Mouse (Mus musculus) kidney, embryonic 14.5 days (tissue): ENCODE measurements around the gene D6Ertd527e. TPM values are rescaled to one million over a fixed set of nuclear protein-coding genes. Genes with fewer than 3 reads are reported as not detected.

ENCODE experiments used
- ATAC-seq: fragments of 200-750 bp; cut with Nextera tagmentation; 2 replicates; pipeline ENCODE4 v1.8.0; 2017; ENCODE audit warnings: moderate number of reproducible peaks, mild to moderate bottlenecking, moderate TSS enrichment, moderate library complexity; ENCODE audit not compliant: low FRiP score, low TSS enrichment
- H3K27ac ChIP-seq: fragments of 300-500 bp; sonication (generic); 2 replicates; pipeline ENCODE4 v1.5.1; 2014; ENCODE audit warnings: low read depth, mild to moderate bottlenecking, low read length, moderate library complexity, mixed read lengths
- H3K27me3 ChIP-seq: fragments of 300-500 bp; sonication (generic); 2 replicates; pipeline ENCODE4 v1.6.1; 2014; ENCODE audit warnings: mild to moderate bottlenecking, low read length; ENCODE audit not compliant: control insufficient read depth, insufficient read depth
- H3K36me3 ChIP-seq: fragments of 300-500 bp; sonication (generic); 2 replicates; pipeline ENCODE4 v1.6.1; 2014; ENCODE audit warnings: low read length, mixed read lengths; ENCODE audit not compliant: control insufficient read depth, insufficient read depth
- H3K4me1 ChIP-seq: fragments of 300-500 bp; sonication (generic); 2 replicates; pipeline ENCODE4 v1.6.1; 2014; ENCODE audit warnings: low read length, mixed read lengths; ENCODE audit not compliant: control insufficient read depth, insufficient read depth
- H3K4me2 ChIP-seq: fragments of 300-500 bp; sonication (generic); replicated peaks from 2 replicates; pipeline ENCODE4 v1.6.1; 2014; ENCODE audit warnings: low read depth, mild to moderate bottlenecking, low read length
- H3K4me3 ChIP-seq: fragments of 300-500 bp; sonication (generic); 2 replicates; pipeline ENCODE4 v1.5.1; 2014; ENCODE audit warnings: mild to moderate bottlenecking, low read length
- H3K9ac ChIP-seq: fragments of 300-500 bp; sonication (generic); 2 replicates; pipeline ENCODE4 v1.6.1; 2014; ENCODE audit warnings: low read depth, mild to moderate bottlenecking, low read length, moderate library complexity
- H3K9me3 ChIP-seq: fragments of 300-500 bp; sonication (generic); 2 replicates; pipeline ENCODE4 v1.6.1; 2016; ENCODE audit warnings: low read length; ENCODE audit not compliant: control insufficient read depth
- WGBS: fragments of 180-500 bp; shearing (Covaris S2); extraction: QIAGEN DNeasy Blood & Tissue Kit; methylation state at CpG from one replicate; pipeline ENCODE4 v1.1.7; 2014; 5-methylcytosine and 5-hydroxymethylcytosine counted together
- polyA plus RNA-seq: library from polyadenylated mRNA; unstranded; fragments of >200 nt; fragmentation: Nextera tagmentation; extraction: Ambion mirVana; gene quantifications from 2 replicates; pipeline ENCODE4 v1.2.1, GENCODE M21; 2014

The D6Ertd527e gene
- polyA plus RNA-seq, 1 experiment from 2014 or later: 0.26 TPM

DNA sequence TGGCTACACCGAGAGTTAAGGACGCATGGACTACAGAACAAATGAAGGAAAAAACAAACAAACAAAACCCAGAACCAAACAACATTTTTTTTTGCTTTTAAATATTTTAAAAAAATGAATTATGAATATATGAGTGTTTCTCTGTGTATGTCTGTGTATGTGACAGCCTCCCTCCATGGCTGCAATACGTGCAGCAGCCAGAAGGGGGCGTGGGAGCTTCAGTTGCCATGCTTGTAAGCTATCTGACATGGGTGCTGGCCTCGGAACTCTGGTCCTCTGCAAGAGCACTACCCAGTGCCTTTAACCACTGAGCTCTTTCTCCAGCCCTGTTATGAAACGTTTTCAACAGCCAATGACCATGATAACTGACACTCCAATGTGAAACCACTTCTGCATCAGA, 16.1 kb downstream of the D6Ertd527e start:
- Histone ChIP-seq H3K4me2 (no peak overlapping the region), H3K9me3 (no peaks in the 10 kb centered on the region), H3K36me3 (no peaks in the 10 kb centered on the region), H3K27me3 (no peaks in the 10 kb centered on the region), H3K27ac (no peak overlapping the region), H3K4me3 (no peak overlapping the region), H3K4me1 (no peaks in the 10 kb centered on the region), H3K9ac (no peak overlapping the region)
- WGBS: 91% methylated on average over 6 of the region's 6 CpGs
- ATAC-seq: no peak

DNA sequence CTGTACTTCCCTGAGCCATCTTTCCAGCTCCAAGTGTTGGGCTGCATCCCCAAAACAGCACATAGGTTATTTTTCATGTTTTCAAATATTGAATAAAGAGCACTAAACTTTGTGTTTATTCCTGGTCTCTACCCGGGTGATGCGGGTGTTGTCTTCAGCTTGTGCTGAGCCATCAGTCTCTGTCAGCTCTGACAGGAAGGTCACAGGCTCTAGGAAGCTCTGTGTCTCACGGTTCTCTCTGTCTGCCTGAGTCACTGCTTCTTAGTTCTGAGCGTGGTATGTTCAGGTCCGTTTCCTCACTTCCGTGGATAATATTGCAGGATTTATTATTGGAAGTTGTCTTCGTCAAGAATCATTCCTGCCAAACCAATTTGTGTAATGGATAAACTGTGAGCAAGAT, 17.4 kb downstream of the D6Ertd527e start:
- Histone ChIP-seq H3K4me2 (no peak overlapping the region), H3K36me3 (no peaks in the 10 kb centered on the region), H3K27me3 (no peaks in the 10 kb centered on the region), H3K27ac (no peak overlapping the region), H3K9ac (no peak overlapping the region), H3K9me3 (no peaks in the 10 kb centered on the region), H3K4me1 (no peaks in the 10 kb centered on the region), H3K4me3 (no peak overlapping the region)
- ATAC-seq: no peak
- 83% methylated on average over 7 of the region's 7 CpGs for WGBS

DNA sequence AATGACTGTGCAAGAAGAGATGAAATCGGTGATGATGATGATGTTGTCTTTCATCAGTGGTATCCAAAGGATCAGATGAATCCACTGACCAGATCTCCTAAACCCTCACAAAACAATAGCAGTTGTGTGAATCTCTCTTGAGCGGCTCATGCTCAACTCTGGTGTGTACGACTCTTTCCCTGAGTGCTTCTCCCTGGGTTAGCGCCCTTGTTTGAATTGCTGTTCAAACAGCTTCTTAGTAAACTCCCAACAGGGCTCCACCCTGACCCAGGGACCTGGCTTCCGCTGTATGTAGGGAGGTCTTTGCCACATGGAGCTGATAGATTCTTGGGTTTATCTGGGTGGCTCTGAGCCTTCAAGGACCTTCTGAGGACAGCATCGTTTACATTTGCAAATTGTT, 18.9 kb downstream of the D6Ertd527e start:
- no peak overlapping the region for H3K27ac ChIP-seq
- H3K36me3 ChIP-seq: no peaks in the 10 kb centered on the region
- H3K9me3 ChIP-seq: no peaks in the 10 kb centered on the region
- WGBS: 89% methylated on average over 6 of the region's 6 CpGs
- H3K4me2 ChIP-seq: no peak overlapping the region
- no peak overlapping the region for H3K4me3 ChIP-seq
- no peaks in the 10 kb centered on the region for H3K4me1 ChIP-seq
- no peak for ATAC-seq
- no peak overlapping the region for H3K9ac ChIP-seq
- H3K27me3 ChIP-seq: no peaks in the 10 kb centered on the region

GRCm38 (mm10) chr6:87123973-87124372, 19.4 kb downstream of the D6Ertd527e start:
- no peak overlapping the region for H3K9ac ChIP-seq
- no peak overlapping the region for H3K4me3 ChIP-seq
- H3K36me3 ChIP-seq: no peaks in the 10 kb centered on the region
- ATAC-seq: no peak
- no peak overlapping the region for H3K4me2 ChIP-seq
- H3K9me3 ChIP-seq: no peaks in the 10 kb centered on the region
- no peak overlapping the region for H3K27ac ChIP-seq
- no peaks in the 10 kb centered on the region for H3K27me3 ChIP-seq
- no peaks in the 10 kb centered on the region for H3K4me1 ChIP-seq
- WGBS: 92% methylated on average over 4 of the region's 4 CpGs

DNA sequence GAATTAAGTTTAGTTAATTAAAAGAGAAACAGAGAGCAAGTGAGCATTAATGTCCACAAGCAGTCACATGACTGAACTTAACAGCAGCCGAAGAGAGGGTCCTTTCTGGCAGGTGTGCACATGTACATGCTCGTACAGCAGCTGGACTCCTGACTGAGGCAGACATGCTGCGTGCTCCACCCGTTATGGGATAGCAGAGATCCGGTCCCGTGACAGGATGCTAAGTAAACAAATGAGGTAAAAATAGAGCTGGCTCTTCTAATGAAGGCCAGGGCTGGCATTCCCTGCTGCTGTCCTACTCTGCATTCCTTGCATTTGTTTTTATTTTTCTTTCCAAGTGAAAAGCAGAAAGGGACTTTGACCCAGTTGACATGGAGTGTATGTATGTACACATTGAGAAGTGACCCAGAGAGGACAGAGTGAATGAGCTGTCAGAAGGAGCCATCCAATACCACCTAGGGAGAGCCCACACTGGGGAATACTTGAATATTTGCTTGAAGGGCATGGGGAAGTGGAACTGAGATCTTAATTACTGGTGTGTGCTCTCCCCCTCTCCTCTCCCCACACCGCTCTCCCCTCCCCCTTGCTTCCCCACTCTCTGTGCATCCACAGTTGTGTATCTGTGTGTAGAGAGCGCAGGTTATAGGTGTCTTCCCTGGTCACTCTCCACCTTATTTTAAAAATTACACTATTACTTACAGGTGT, 22.7 kb downstream of the D6Ertd527e start:
- Histone ChIP-seq H3K4me1 (no peaks in the 10 kb centered on the region), H3K9me3 (no peaks in the 10 kb centered on the region), H3K9ac (no peak overlapping the region), H3K27ac (no peak overlapping the region), H3K36me3 (no peaks in the 10 kb centered on the region), H3K27me3 (no peaks in the 10 kb centered on the region), H3K4me3 (no peak overlapping the region), H3K4me2 (no peak overlapping the region)
- no peak for ATAC-seq
- 53% methylated on average over 8 of the region's 8 CpGs for WGBS

DNA sequence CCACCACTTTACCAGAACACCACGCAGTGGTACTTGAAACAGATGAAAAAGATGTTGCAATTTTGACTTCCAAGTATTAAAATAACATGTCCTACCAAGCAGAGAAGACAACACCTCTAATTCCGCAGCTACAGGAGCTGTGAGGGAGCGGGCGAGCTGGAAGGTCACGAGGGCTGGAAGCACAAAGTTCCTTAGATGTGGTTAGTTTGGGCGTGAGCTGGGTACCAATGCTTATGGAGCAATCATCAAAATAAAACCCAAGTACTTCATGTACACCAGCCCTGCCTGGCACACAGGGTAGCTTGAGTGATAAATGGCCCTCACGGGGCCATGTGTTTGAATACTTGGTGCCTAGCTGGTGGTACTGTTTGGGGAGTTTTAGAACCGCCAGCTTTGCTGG, 25.3 kb downstream of the D6Ertd527e start:
- Histone ChIP-seq H3K4me3 (no peak overlapping the region), H3K27ac (no peak overlapping the region), H3K4me1 (no peaks in the 10 kb centered on the region), H3K9me3 (no peaks in the 10 kb centered on the region), H3K4me2 (no peak overlapping the region), H3K36me3 (no peaks in the 10 kb centered on the region), H3K27me3 (no peaks in the 10 kb centered on the region), H3K9ac (no peak overlapping the region)
- WGBS: 91% methylated on average over 8 of the region's 8 CpGs
- no peak for ATAC-seq

GRCm38 (mm10) chr6:87130628-87131027, 26.1 kb downstream of the D6Ertd527e start:
- no peak overlapping the region for H3K27ac ChIP-seq
- no peak overlapping the region for H3K4me2 ChIP-seq
- no peak overlapping the region for H3K4me3 ChIP-seq
- no peak for ATAC-seq
- WGBS: 93% methylated on average over 7 of the region's 7 CpGs
- H3K9ac ChIP-seq: no peak overlapping the region
- no peaks in the 10 kb centered on the region for H3K27me3 ChIP-seq
- no peaks in the 10 kb centered on the region for H3K4me1 ChIP-seq
- H3K36me3 ChIP-seq: no peaks in the 10 kb centered on the region; the same call in 1 of the 2 replicates
- no peaks in the 10 kb centered on the region for H3K9me3 ChIP-seq

DNA sequence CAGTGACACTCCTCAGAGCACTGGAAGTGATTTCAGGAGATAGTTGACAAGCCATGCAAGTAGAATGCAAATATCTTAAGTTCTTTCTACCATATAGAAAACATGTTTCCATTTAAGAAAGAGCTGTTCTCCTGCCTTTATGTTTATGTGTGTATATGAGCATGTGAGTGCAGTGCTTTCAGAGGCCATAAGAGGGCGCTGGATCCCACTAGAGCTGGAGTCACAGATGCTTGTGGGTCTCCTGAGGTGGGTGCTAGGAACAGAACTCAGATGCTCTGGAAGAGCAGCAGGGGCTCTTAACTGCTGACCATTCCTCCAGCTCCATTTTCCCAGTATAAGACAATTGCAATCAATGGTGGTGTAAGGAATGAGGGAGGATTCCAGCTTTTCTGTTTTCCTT, 26.5 kb downstream of the D6Ertd527e start:
- ATAC-seq: no peak
- Histone ChIP-seq H3K4me3 (no peak overlapping the region), H3K4me2 (no peak overlapping the region), H3K36me3 (peaks cover 4% of the 10 kb centered on the region; the same call in 1 of the 2 replicates), H3K9ac (no peak overlapping the region), H3K27me3 (no peaks in the 10 kb centered on the region), H3K9me3 (no peaks in the 10 kb centered on the region), H3K27ac (no peak overlapping the region), H3K4me1 (no peaks in the 10 kb centered on the region)
- 67% methylated on average over 1 of the region's 1 CpGs for WGBS

- peaks cover 5% of the 10 kb centered on the region; the same call in 1 of the 2 replicates for H3K36me3 ChIP-seq
- H3K4me3 ChIP-seq: no peak overlapping the region
- 82% methylated on average over 3 of the region's 3 CpGs for WGBS
- no peaks in the 10 kb centered on the region for H3K9me3 ChIP-seq
- ATAC-seq: no peak
- H3K4me1 ChIP-seq: no peaks in the 10 kb centered on the region
- no peak overlapping the region for H3K4me2 ChIP-seq
- no peak overlapping the region for H3K27ac ChIP-seq
- no peaks in the 10 kb centered on the region for H3K27me3 ChIP-seq
- H3K9ac ChIP-seq: no peak overlapping the region
Observed at GRCm38 (mm10) chr6:87133520-87133919, 29.0 kb downstream of the D6Ertd527e start.
